Mouse (Mus musculus): Measurements from ENCODE around the gene Omp.
A peak's percentile ranks its signal among the peaks of the same experiment; 100 is the strongest.

Omp gene

GRCm38 (mm10) chr7:98142247-98142646 lies 3.1 kb downstream of the Omp start:
- no peak for DNase-seq (ENCODE audit: low spot score)

- no peak for DNase-seq (ENCODE audit: low spot score)
Observed at GRCm38 (mm10) chr7:98141206-98141605, 4.1 kb downstream of the Omp start.

DNA sequence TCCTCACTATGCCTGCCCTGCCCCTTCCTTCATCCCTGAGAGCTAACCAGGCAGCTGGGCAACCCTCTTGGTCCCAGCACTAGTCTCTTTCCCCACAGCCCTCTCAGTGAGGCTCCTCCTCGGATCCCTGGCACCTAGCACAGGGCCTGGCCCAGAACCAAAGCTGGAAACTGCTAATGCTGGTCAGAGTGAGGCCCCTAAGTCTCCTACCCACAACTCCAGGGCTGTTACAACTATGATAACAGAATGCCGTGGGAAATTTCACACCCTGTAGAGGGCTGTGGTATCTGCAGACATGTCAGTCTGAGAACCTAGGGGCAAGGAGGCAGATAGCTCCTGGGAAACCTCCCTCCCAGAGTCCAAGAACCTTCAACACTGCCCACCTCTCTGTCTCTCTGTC lies 4.7 kb downstream of the Omp start:
- no peak for DNase-seq (ENCODE audit: low spot score)

- no peak for DNase-seq (ENCODE audit: low spot score)
Observed at GRCm38 (mm10) chr7:98139216-98139615, 6.1 kb downstream of the Omp start.

GRCm38 (mm10) chr7:98137995-98138394 lies 7.3 kb downstream of the Omp start:
- no peak for DNase-seq (ENCODE audit: low spot score)

DNA sequence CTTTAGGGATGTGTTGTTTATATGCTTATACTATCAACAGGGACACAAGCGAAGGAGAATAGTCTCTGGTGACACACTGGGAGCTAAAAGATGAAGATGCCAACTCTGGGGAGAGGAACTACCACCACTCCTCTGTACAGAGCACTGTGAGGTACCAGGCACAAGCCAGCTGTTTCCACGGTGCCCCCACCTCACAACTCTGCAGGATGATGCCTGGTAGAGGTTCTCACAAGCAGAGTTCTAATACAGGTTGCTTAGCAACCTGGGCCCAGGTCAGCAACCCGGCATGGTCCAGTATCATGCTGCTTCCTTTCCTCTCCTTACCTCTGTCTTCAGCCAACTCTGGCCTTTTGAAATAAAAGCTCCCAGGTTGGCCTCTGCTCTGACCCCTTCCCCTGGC lies 7.7 kb downstream of the Omp start:
- no peak for DNase-seq (ENCODE audit: low spot score)

- DNase-seq (ENCODE audit: low spot score): no peak
Observed at GRCm38 (mm10) chr7:98131751-98132150, 13.6 kb downstream of the Omp start.

- DNase-seq (ENCODE audit: low spot score): peak; percentile 52
Observed at GRCm38 (mm10) chr7:98125473-98125872, 19.8 kb downstream of the Omp start.

GRCm38 (mm10) chr7:98124701-98125100 lies 20.6 kb downstream of the Omp start:
- DNase-seq (ENCODE audit: low spot score): no peak

DNA sequence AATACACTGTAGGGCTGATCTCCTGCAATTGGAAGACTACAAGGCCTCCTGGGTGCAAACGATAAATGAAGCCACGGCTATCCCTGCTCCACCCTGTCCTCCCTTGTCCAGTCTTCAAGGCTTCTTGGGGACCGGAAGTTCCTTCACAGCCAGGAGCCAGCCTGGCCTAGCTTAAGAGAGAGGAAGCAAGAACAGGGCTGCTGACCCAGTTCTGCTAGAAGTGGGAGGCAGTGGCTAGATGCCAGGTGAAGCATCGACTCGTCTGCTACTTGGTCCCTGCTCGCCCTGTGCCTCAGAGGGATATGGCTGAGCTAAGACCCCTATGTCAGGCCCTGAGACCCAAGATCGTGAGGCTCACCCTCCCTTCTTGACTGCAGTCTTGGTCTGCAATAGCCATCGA lies 23.6 kb downstream of the Omp start:
- DNase-seq (ENCODE audit: low spot score): no peak

DNA sequence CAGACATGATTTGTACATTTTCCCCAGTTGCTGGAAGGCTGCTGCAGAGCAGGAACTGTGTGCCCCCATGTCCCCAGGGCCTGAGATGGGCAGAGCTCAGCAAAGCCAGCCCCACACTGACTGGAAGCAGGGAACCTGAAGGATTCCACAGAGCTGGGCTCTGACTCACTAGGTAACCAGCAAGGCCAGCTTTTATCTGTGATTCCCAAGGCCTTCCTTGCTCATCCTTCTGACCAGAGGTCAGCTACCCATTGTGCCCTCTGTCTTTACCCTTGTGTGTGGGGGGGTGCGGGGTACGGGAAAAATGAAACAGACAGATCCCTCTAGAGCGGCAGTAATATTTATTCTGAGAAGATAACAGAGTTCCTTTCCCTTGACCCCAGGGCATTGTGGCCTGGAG lies 24.1 kb downstream of the Omp start:
- DNase-seq (ENCODE audit: low spot score): no peak

- peak; percentile 69 for DNase-seq (ENCODE audit: low spot score)
Observed at GRCm38 (mm10) chr7:98120325-98120724, 25.0 kb downstream of the Omp start.

DNA sequence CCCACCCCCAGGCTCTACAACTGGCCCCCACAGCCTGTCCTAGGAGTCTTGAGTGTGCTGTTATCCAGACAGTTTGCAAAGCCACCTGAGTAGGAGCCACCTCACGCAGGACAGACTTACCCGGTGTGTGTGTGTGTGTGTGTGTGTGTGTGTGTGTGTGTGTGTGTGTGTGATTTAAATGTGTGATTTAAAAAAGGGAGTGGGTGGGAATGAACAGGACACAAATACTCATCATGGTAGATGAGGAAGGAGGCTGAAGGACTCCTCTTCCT lies 25.4 kb downstream of the Omp start:
- no peak for DNase-seq (ENCODE audit: low spot score)

- DNase-seq (ENCODE audit: low spot score): peak; percentile 44
Observed at GRCm38 (mm10) chr7:98119179-98119960, 25.9 kb downstream of the Omp start, which contains the start of gene Myo7a. Gene Myo7a (minus strand): TSS chr7:98119524.

- DNase-seq (ENCODE audit: low spot score): peak; percentile 72
Observed at GRCm38 (mm10) chr7:98117012-98117660, 28.2 kb downstream of the Omp start.

- no peak for DNase-seq (ENCODE audit: low spot score)
Observed at GRCm38 (mm10) chr7:98114656-98115055, 30.6 kb downstream of the Omp start.

DNA sequence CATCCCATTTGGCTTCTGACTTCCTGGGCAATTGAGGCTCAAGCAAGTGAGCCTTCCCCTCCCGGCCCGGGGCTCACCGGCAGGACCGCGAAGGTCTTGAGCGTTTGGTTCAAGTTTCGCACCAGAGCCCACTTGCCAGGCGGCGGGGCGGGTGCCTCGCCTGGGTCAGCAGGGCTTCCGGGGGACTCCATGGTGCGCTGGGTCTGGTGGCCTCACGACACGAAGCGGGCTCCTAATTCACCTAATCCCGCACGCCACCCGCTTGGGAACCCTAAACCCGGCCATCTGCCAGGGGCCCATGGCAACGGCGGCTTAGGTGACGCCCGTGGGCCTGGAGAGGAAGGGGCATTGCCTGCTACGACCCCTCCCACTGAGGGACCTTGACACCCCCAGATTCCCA lies 34.1 kb downstream of the Omp start:
- no peak for DNase-seq (ENCODE audit: low spot score)

- DNase-seq (ENCODE audit: low spot score): no peak
Observed at GRCm38 (mm10) chr7:98109771-98110170, 35.5 kb downstream of the Omp start.

DNA sequence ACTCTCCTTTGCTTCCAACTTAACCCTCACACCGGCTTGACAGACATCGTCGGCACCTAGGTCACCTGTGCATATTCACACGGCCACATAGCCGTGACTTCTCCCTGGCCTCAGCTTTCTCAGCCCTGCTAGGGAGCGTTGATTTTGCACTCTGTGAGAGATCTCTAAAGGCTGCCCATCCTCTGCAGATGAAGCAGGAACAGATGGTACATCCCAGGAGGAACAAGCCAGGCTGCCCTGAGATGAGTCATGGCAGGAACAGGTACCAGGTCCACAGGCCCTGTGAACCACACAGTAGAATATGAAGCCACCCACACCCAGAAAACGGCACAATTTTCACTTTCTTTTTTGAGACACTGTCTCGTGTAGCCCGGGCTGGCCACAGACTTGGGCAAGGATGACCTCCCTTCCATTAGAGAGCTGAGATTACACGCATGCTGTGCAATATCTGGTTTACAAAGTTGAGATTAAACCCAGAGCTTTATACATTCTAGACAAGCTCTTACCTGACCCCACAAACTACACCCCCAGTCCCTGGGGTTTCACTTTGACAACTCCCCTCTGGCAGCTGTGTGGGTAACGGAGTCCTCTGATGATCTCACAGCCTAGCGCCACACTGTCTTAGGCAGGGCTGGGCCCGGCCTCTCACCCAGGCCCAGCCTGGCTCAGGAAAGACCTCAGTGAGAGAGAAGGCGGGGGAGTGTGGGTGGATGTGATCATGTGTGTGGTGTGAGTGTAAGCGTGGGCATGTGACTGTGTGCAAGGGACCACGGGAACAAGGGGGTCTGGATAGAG lies 36.5 kb downstream of the Omp start:
- DNase-seq (ENCODE audit: low spot score): no peak

DNA sequence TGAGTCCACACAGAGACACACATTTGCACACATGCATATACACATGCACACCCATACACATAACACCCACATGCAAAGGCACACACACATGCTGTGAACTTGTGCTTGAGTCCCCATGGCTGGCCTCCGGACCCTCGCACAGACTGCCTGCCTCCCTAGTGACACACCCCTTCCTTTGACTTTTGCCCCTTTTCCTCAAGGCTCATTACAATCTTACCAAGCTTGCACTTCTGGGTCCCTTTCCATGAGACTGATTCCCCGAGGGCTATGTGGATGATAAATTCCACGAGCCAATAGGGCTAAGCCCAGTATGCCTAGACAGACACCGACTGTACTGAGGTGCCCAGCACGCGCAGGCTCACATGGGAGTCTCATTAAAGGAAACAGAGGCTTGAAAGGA lies 39.0 kb downstream of the Omp start:
- no peak for DNase-seq (ENCODE audit: low spot score)

GRCm38 (mm10) chr7:98104481-98105435 lies 40.5 kb downstream of the Omp start:
- no peak for DNase-seq (ENCODE audit: low spot score)

- DNase-seq (ENCODE audit: low spot score): no peak
Observed at GRCm38 (mm10) chr7:98103942-98104292, 41.4 kb downstream of the Omp start.
